Mouse (Mus musculus): Measurements from ENCODE around the gene Arfgap3.

- TF ChIP-seq CTCF (conservative IDR thresholded peaks at IDR 0.05; ENCODE audit: insufficient read depth, insufficient read length, low read depth, low read length) = no peak
- no peak for TF ChIP-seq POLR2A (IDR thresholded peaks at IDR 0.05; ENCODE audit: low read depth, low read length)
These were observed 57.6 kb downstream of the Arfgap3 start for GRCm38 (mm10) chr15:83292261-83293056.

All from kidney, adult 2 months (tissue).